Mouse (Mus musculus) thymus, postnatal 0 days (tissue): ENCODE results near the gene 1700028J19Rik. TPM values are rescaled to one million over a fixed set of nuclear protein-coding genes. Genes with fewer than 3 reads are reported as not detected.
"Not testable (repeated sequence)": the region's sequence is repeated elsewhere in the genome, so short reads cannot be mapped to it uniquely, and the experiment has no call there.

ENCODE experiments used
- DNase-seq: peaks from one replicate; pipeline ENCODE4 v3.0.0-alpha.2; 2015; ENCODE audit warnings: low spot score
- polyA plus RNA-seq: library from polyadenylated mRNA; unstranded; fragments of >200 nt; fragmentation: Nextera tagmentation; extraction: Ambion mirVana; gene quantifications from 2 replicates; pipeline ENCODE4 v1.2.1, GENCODE M21; 2015

The 1700028J19Rik gene
- polyA plus RNA-seq, 1 experiment from 2014 or later: 0.81 TPM

DNA sequence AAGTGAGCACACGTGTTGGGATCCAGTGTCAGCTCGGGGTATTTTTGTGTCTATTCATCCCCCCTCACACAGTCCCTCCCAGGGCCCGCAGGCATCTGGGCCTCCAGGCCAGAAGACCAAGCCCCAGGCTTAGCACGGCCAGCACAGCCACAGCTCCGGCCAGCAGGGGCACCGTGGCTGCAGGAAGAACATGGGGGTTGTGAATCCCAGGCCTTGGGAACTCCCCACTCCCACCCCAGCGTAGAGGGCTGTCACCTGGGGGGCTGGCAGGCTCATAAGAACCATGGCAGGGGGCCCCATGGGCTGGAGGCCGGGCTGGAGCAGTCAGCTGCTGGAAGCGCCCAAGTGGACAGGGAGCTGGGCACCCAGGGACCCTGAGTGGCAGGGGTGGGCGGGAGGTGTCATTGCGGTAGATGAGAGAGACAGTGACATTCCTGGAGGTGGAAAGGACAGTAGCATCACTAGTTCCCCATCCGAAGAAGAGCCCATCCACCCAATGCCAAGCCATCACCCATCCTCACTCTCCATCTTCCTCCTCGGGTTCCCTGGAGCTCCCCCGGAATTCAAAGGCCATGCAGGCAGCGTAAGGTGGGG lies 6.6 kb upstream of the 1700028J19Rik start:
- DNase-seq: no peak

DNA sequence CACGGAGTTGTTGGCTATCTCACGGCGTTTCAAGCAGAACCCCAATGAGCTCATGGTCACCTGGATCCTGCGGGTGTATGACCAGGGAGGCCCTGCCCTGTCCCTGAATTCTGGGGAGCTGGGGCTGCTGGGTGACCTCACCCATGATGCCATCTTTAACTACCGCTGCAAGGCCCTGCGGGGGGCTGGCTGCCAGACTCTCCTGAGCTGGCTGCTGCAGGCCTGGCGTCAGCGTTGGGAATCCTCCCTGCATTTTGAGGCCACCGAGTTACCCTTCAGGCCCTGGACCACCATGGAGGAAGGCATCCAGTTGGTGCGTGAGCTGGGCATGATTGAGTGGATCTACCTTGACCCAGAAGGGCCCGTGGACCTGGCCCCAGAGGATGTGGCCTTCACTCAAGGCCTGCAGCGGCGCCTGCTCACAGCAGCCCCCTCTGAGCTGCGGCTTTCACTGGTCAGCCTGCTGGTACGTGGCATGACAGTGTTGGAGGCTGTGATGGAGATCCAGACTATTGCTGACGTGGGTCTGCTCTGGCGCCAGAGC lies 4.3 kb upstream of the 1700028J19Rik start:
- DNase-seq: not testable (repeated sequence)

DNA sequence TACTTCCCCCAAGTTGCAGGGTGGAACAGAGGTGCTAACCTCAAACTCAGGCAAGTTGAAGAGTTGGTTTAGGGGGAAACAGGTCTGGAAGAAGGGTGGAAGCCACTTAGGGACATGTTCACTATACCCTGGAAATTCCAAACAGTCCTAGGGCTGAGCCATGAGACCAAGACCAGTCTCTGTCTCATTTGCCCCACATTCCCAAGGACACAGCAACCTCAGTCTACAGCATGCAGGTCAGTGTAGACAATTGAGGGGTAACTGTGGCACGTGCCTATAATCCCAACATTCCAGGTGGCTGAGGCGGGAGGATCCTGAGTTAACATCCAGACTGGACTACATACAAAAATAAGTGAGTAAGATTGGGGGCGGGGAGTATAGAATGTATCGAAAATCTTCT lies 2.8 kb upstream of the 1700028J19Rik start:
- DNase-seq: no peak

DNA sequence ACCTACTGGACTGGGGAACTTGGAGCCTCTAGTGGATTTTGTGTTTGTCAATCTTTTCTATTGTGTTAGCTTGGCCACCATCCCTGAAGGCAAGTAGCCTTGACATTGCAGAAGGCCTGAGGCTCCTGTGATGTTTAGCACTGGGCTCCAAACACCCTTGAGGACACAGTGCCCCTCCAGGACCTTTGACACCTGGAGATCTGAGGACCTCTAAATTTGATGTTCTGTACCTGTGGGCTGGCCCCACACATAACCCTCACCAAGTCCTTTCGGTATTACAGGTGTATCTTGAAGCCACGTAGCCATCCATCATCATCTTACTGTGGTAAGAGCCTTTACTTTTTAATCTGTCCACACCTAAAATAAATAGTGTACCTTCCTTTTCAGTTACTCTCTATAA lies 1.5 kb upstream of the 1700028J19Rik start:
- DNase-seq: no peak

DNA sequence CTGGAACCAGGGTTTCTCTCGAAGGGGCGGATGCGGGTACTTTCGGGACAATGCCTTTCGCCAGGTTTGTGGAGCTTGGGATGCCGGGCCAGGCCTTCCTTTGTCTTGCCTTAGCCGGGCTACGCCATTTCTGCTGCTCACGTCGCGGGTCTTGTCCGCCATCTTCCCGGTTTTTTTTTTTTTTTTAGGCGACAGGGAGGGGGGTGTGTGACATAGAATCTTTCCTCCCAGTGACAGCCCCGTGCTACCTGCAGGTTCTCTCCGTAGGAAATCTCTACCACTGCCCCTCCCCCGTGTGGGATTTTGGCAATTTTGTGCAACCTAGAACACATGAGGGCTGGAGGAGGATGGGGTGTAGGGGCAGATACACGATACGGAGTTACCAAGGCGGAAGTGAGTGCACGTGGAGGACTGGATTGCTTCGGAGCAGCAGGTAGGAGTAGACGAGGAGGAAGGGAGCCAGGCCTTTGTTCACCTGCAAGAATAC lies 532 bp upstream of the 1700028J19Rik start:
- DNase-seq: peak; percentile 65

DNA sequence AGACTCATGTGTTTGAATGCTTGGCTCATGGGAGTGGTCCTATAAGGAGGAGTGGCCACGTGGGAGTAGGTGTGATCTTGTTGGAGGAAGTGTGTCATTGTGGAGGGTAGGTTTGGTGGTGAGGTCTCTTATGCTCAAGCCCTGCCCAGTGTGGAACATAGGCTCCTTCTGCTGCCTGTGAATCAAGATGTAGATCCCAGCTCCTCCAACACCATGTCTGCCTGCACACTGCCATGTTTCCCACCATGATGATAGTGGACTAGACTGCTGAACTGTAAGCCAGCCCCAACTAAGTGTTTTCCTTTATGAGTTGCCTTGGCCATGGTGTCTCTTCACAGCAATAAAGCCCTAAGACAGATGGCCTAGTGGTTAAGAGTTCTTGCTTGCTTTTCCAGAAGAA lies 2.4 kb downstream of the 1700028J19Rik start:
- no peak for DNase-seq

DNA sequence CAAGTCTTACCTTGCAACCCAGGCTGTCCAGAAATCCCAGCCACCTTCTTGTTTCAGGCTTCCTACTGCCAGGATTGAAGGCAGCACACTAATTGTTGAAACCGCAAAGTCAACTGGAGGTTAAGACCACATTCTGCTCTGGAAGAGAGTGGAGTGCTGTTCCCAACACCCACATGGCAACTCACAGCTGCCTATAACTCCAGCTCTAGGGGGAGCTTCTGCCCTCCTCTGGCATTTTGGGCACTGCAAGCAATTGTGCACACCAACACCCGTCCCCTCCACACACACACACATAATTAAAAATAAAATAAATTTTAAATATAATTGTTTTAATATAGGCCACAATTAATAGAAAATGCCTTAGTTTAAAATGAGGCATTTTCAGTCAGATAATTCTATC lies 5.3 kb downstream of the 1700028J19Rik start:
- DNase-seq: no peak

DNA sequence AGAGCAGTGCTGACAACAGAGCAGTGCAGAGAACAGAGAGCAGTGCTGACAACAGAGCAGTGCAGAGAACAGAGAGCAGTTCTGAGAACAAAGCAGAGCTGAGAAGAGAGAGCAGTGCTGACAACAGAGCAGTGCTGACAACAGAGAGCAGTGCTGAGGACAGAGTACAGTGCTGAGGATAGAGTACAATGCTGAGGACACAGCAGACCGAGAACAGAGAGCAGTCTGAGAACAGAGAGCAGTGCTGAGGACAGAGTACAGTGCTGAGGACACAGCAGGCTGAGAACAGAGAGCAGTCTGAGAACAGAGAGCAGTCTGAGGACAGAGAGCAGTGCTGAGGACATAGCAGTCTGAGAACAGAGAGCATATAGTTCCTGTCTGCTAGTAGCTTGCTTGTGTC lies 5.8 kb downstream of the 1700028J19Rik start:
- no peak for DNase-seq

DNA sequence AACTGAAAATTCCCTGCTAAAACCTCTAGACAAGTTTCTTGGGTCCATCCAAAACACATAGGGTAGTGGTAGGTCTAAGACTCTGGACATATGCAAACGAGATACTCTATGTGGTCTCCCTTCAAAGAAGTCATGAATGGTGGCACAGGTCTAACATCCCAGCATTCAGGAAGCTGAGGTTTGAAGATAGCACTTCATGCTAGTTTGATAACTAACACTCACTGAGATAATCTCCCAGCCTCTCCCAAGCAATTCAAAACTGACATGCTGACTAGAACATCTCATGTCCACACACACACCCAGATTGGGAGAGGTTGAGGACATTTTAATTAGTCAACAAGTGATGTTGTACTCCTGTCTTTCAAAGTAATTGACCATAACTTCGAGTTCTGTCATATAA lies 6.6 kb downstream of the 1700028J19Rik start:
- DNase-seq: no peak

DNA sequence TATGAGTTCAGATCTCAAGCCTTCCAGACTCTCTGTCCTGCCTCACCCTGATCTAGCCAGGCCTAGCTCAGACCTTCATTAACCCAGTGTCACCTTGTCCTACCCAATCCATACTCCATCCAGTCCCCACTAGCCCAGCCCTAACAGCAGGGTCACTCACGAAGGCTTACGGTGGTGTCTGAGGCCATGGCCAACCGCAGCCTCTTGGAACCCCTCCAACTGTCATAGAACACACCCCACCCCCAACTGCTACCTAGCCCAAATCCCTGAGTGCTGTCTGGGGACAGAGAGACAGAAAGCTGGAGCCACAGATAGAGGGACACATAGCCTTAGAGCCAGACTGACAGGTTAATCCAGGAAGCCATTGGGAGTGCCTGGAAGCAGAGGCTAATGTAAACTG lies 10.6 kb downstream of the 1700028J19Rik start, which contains the start of gene Gm36864:
Gene Gm36864, plus strand, starts transcription at position 269 of the 400 bp plus-strand sequence.
- no peak for DNase-seq

DNA sequence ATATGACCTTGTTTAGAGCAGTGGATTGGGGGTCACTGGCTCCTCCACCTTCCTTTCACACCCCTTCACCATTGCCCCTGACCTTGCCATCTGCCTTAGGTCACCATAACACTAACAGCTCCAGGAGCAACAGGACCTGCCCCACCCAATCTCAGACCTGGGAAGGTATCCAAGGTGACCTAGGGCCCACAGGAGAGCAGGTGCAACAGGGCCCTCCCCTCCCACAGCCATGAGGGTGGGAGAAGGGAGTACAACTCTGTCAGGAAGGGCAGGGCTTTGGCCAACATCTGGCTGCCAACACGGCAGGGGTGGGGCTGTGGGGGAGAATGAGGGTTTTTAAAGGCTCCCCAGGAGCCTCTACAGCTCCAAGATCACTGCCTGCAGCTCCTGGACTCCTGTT lies 21.4 kb downstream of the 1700028J19Rik start, which contains the start of gene Klk1:
Gene Klk1, plus strand, starts transcription at position 285 of the 400 bp plus-strand sequence.
- no peak for DNase-seq

DNA sequence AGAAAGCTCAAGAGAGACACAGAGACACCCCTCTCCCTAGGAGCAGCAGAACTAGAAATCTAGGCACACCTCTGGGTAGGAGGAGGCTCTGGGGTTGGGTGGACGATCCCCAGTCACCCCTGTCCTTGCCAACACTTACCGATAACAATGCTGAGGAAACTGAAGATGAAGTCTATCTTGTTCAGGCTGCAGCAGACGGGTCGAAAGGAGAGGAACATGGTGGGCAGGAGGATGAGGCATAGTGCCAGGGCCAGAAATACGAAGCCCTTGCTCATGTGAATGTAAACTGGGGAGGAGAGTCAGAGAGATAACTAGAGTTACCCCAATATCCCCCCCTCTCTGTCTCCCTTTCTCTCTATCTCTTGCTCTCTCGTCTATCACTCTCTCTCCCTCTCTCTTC lies 24.2 kb downstream of the 1700028J19Rik start:
- DNase-seq: not testable (repeated sequence)

DNA sequence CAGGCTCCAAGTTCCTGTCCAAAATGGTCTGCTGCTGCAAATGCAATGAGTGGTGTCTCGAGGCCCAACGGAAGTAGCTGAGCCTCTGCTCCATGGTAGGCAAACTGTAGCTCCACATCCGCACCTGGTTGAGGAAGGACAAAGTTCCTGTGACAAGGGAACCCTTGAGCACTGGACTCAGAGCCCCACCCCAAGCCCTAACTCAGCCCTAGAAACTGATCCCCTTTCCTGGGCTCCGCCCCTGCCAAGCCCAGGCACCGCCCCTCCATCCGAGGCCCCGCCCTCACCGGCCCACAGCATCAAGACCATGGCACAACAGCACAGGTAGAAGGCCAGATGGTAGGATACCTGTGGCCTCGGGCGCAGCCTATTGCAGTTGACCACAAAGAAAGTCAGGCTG lies 24.9 kb downstream of the 1700028J19Rik start:
- DNase-seq: not testable (repeated sequence)

DNA sequence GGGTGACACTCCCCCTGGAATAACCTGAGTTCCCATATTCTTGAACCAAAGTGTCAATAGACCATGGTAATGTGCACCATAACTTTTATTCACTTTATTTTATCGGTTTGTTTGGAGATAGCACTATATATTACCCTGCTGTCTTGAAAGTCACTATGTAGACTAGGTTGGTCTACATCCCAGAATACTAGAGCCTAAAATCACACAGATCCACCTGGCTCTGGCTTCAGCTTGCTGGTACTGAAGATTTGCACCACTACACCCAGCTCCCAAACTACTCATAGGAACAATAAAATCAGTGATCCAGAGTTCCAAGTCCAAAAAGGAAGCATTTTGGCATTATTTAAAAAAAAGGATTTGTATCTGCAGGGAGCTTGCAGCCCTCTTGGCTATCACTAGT lies 30.9 kb downstream of the 1700028J19Rik start, which contains the start of gene Klk1b5:
Gene Klk1b5, plus strand, starts transcription at position 301 of the 400 bp plus-strand sequence.
- DNase-seq: no peak

DNA sequence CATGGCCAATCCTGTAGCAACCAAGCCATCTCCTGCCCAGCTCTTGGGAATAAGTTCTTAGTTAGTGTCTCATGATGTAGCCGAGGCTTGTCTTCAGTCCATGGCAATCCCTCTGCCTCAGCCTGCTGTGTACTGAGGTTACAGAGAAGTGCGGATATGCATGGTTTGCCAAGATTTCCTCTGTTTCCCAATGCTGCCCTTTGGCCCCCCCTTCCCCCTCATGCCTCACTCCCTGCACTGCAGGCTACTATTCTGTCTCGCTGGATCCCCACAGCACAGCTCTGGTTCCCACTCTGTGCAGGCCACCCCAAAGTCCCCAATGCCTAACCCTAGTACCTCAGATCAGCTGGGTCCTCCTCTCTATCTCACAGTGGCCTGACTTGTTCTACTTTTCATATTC lies 38.2 kb downstream of the 1700028J19Rik start:
- no peak for DNase-seq

DNA sequence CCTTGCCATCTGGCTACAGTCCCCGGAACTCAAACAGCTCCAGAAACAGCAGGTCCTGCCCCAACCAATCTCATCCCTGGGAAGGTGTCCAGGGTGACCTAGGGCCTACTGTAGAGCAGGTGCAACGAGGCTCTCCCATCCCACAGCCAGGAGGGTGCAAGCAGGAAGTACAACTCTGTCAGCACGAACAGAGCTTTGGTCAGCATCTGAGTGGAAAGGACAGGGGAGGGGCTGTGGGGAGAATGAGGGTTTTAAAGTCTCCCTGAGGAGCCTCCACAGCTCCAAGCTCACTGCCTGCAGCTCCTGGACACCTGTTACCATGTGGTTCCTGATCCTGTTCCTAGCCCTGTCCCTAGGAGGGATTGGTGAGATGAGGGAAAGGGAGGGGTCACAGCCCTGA lies 39.4 kb downstream of the 1700028J19Rik start, which contains the start of gene Klk1b4:
Gene Klk1b4, plus strand, starts transcription at position 301 of the 400 bp plus-strand sequence.
- DNase-seq: not testable (repeated sequence)

DNA sequence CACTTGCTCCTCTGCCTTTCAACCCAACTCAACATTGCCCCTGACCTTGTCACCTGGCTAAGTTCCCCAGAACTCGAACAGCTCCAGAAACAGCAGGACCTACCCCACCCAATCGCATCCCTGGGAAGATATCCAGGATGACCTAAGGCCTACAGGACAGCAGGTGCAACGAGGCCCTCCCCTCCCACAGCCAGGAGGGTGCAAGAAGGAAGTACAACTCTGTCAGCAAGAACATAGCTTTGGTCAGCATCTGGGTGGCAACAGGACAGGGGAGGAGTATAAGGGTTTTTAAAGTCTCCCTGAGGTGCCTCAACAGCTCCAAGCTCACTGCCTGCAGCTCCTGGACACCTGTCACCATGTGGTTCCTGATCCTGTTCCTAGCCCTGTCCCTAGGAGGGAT lies 48.6 kb downstream of the 1700028J19Rik start, which contains the start of gene Klk1b3:
Gene Klk1b3, plus strand, starts transcription at position 301 of the 400 bp plus-strand sequence.
- no peak for DNase-seq

DNA sequence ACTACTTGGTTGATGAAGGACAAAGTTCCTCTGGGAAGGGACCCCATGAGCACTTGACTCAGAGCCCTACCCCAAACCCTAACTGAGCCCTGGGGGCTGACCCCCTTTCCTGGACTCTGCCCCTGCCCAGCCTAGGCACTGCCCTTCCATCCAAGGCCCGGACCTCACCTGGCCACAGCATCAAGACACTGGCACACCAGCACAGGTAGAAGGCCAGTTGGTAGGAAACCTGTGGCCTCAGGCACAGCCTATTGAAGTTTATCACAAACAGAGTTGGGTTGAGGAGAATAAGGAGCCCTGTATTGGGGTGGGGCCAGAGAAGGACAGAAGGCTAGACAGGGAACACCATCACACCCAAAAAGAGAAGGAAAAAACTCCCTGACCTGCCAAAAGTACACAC lies 53.0 kb downstream of the 1700028J19Rik start:
- not testable (repeated sequence) for DNase-seq

DNA sequence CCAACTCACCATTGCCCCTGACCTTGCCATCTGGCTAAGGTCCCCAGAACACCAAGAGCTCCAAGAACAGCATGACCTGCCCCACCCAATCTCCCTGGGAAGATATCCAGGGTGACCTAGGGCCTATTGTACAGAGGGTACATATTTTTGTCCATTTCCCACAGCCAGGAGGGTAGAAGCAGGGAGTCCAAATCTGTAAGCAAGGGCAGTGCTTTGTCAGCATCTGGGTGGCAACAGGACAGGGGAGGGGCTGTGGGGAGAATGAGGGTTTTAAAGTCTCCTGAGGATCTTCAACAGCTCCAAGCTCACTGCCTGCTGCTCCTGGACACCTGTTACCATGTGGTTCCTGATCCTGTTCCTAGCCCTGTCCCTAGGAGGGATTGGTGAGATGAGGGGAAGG lies 58.6 kb downstream of the 1700028J19Rik start, which contains the start of gene Klk1b24:
Gene Klk1b24, plus strand, starts transcription at position 301 of the 400 bp plus-strand sequence.
- not testable (repeated sequence) for DNase-seq

DNA sequence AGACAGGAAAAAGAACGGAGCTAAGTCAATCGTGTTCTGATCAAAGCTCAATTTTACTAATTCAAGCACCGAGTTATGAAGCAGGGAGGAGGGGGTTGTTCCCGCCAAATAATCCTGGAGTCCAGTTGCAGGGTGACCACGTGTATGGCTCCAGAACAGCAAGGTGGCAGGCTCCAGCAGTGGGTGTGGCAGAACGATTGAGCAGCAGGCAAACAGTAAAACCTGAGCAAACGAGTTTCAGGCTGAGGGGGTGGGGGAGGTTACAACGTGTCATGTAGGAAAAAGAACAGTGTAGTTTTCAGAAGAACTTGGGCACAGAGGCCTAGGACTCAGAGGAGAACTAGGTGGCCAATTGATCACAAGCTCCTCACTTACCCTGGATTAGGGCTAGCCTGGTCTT lies 60.0 kb downstream of the 1700028J19Rik start:
- not testable (repeated sequence) for DNase-seq
